Mouse (Mus musculus): Measurements from ENCODE around the gene Vwf.

DNA sequence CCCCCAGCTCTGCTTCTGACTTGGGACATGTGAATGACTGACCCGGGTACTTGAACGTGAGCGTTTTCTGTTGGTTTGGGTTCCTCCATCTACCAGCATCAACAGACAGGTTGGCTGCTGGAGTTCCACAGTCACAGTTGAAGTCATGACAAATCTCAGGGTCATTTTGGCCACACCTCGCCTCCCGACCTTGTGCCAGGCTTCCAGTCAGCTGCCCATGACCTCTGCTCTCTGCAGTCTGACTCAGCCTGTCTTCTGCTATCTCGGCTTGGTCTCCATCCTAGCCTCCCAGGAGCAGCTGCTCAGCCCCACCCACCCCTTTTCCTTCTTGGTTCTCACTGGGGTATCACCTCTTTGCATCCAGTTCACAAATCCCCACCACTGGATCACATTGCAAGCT, 182.9 kb downstream of the Vwf start:
- TF ChIP-seq CTCF (IDR thresholded peaks at IDR 0.05; ENCODE audit: low read depth, low read length) (no peak), POLR2A (IDR thresholded peaks at IDR 0.05; ENCODE audit: insufficient read depth, low read length) (no peak), EP300 (IDR thresholded peaks at IDR 0.05; ENCODE audit: insufficient read depth, low read depth, low read length) (no peak)

Data from ES-Bruce4 (cell line).